Mouse (Mus musculus) lung, embryonic 15.5 days (tissue): Measurements from ENCODE around the gene Brms1. TPM values are rescaled to one million over a fixed set of nuclear protein-coding genes. Genes with fewer than 3 reads are reported as not detected.

Source experiments
- ATAC-seq: fragments of 200-750 bp; cut with Nextera tagmentation; 2 replicates; pipeline ENCODE4 v1.8.0; 2017; ENCODE audit warnings: moderate number of reproducible peaks, borderline replicate concordance; ENCODE audit not compliant: low FRiP score, low TSS enrichment; ENCODE audit errors: extremely low read depth
- H3K27ac ChIP-seq: fragments of 300-500 bp; sonication (generic); 2 replicates; pipeline ENCODE4 v1.5.1; 2015; ENCODE audit warnings: moderate library complexity, mild to moderate bottlenecking, inconsistent platforms
- H3K27me3 ChIP-seq: fragments of 300-500 bp; sonication (generic); 2 replicates; pipeline ENCODE4 v1.6.1; 2015; ENCODE audit warnings: inconsistent platforms
- H3K36me3 ChIP-seq: fragments of 300-500 bp; sonication (generic); 2 replicates; pipeline ENCODE4 v1.6.1; 2015; ENCODE audit warnings: inconsistent platforms
- H3K4me1 ChIP-seq: fragments of 300-500 bp; sonication (generic); 2 replicates; pipeline ENCODE4 v1.6.1; 2015; ENCODE audit warnings: inconsistent platforms
- H3K4me2 ChIP-seq: fragments of 300-500 bp; sonication (generic); 2 replicates; pipeline ENCODE4 v1.6.1; 2015; ENCODE audit warnings: inconsistent platforms, mild to moderate bottlenecking, moderate library complexity
- H3K4me3 ChIP-seq: fragments of 300-500 bp; sonication (generic); 2 replicates; pipeline ENCODE4 v1.5.1; 2015; ENCODE audit warnings: mild to moderate bottlenecking, inconsistent platforms
- H3K9ac ChIP-seq: fragments of 300-500 bp; sonication (generic); 2 replicates; pipeline ENCODE4 v1.6.1; 2015; ENCODE audit warnings: inconsistent platforms
- H3K9me3 ChIP-seq: fragments of 300-500 bp; sonication (generic); 2 replicates; pipeline ENCODE4 v1.6.1; 2016; ENCODE audit warnings: inconsistent platforms
- WGBS: fragments of 180-500 bp; shearing (Covaris S2); methylation state at CpG from one replicate; pipeline ENCODE4 v1.1.7; 2015; 5-methylcytosine and 5-hydroxymethylcytosine counted together
- polyA plus RNA-seq: library from polyadenylated mRNA; unstranded; fragments of >200 nt; fragmentation: Nextera tagmentation; extraction: Ambion mirVana; gene quantifications from 2 replicates; pipeline ENCODE4 v1.2.1, GENCODE M21; 2015

Brms1 gene
- polyA plus RNA-seq, 1 experiment from 2014 or later, result 51.4 TPM

DNA sequence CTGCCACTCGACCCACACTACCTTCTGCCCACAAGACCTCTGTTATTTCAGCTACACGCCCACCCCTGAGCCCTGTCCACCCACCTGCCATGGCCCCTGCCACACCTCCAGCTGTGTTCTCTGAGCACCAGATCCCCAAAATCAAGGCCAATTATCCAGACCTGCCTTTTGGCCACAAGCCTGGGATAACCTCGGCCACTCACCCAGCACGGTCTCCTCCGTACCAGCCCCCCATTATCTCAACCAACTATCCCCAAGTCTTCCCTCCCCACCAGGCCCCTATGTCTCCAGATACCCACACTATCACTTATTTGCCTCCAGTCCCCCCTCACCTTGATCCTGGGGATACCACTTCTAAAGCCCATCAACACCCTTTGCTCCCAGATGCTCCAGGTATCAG is 28.3 kb downstream of the Brms1 start:
- Histone ChIP-seq H3K4me3 (peak overlapping the region; percentile 62), H3K9me3 (no peaks in the 10 kb centered on the region), H3K9ac (peak overlapping the region; percentile 65), H3K4me2 (peak overlapping the region; percentile 87), H3K27ac (peak overlapping the region; percentile 56; the same call in 1 of the 2 replicates), H3K36me3 (no peaks in the 10 kb centered on the region), H3K4me1 (peaks cover 62% of the 10 kb centered on the region), H3K27me3 (peaks cover 50% of the 10 kb centered on the region)
- no peak for ATAC-seq
- WGBS, result 61% methylated on average over 5 of the region's 5 CpGs

DNA sequence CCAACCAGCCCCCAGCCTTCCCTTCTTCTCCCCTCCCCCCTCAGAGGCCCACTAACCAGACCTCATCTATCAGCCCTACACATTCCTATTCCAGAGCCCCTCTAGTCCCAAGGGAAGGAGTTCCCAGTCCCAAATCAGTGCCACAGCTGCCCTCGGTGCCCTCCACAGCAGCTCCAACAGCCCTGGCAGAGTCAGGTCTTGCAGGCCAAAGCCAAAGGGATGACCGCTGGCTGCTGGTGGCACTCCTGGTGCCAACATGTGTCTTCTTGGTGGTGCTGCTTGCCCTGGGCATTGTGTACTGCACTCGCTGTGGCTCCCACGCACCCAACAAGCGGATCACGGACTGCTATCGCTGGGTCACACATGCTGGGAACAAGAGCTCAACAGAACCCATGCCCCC is 28.8 kb downstream of the Brms1 start:
- Histone ChIP-seq H3K4me2 (peak overlapping the region; percentile 87), H3K9me3 (no peaks in the 10 kb centered on the region), H3K4me1 (peaks cover 62% of the 10 kb centered on the region), H3K27me3 (peaks cover 50% of the 10 kb centered on the region), H3K27ac (peak overlapping the region; percentile 56), H3K4me3 (peak overlapping the region; percentile 62), H3K36me3 (no peaks in the 10 kb centered on the region), H3K9ac (peak overlapping the region; percentile 65)
- 55% methylated on average over 7 of the region's 7 CpGs for WGBS
- no peak for ATAC-seq

DNA sequence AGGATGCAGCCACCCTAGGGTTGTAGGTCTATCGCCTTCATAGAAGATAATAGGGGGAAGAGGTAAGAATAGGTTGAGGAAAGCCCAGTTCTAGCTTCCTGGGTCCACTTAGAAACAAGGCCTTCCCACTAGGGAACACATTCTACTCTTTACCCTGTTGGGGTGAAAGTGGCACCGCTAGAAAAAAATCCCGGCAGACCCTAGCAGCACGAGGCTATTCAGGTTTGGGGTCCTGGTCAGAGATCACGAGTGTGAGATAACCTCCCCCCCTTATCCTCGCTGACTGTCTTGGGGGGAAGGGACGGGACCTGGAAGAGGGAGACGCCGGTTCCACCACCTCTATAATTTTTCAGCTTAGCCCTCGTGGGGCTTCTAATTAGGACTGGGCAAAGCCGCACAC is 29.9 kb downstream of the Brms1 start:
- peaks cover 50% of the 10 kb centered on the region for H3K27me3 ChIP-seq
- H3K4me1 ChIP-seq, result peaks cover 55% of the 10 kb centered on the region

DNA sequence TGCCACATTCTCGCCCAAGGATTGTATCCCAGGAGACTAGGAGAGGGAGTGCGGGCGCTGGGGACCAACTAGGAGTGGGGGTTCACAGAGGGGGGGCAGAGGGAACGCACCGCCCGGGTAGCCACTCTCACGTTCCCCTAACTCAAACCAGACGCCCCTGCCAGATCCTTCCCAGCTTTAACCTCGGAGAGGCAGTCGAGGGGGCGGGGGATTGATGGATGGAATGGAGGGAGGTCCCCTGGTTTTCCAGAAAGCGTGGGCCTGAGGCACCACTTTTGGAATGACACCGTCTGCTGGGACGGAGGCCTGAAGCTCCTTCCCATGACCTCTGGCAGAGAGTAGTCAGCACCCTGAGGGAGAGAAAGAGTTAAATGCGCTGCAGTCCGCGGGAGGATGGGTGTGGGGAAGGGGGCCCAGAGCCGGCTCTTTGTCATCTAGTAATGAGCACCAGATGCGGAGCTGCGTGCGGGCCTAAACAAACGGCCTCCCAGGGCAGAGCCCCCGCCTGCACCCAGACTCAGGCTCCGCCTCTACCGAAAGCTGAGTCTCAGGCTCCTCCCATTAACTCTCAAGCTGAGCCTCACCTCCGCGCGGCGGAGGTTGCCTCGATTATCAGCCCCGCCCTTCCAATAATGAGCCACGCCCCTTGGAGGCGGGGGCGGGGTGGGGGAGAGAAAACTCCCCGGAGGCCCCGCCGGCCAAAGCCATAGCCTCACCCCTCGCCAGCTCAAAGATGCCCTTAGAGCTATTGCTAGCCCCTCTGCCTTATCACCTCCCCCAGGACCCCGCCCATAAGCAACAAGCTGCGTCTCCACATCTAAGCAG is 30.6 kb downstream of the Brms1 start:
- under 1% methylated on average over 40 of the region's 40 CpGs for WGBS
- Histone ChIP-seq H3K4me3 (peak overlapping the region; percentile 62), H3K27me3 (peaks cover 49% of the 10 kb centered on the region), H3K9ac (peak overlapping the region; percentile 65), H3K27ac (peak overlapping the region; percentile 88), H3K4me1 (peaks cover 52% of the 10 kb centered on the region), H3K36me3 (no peaks in the 10 kb centered on the region), H3K9me3 (no peaks in the 10 kb centered on the region), H3K4me2 (peak overlapping the region; percentile 87)
- peak; percentile 80 for ATAC-seq

More for the DNA sequence above, 29.9 kb downstream of the Brms1 start:
- Histone ChIP-seq H3K9me3 (no peaks in the 10 kb centered on the region), H3K4me3 (peak overlapping the region; percentile 62), H3K27ac (peak overlapping the region; percentile 88), H3K4me2 (peak overlapping the region; percentile 87), H3K9ac (peak overlapping the region; percentile 65), H3K36me3 (no peaks in the 10 kb centered on the region)
- no peak for ATAC-seq
- WGBS, result 6% methylated on average over 11 of the region's 11 CpGs

DNA sequence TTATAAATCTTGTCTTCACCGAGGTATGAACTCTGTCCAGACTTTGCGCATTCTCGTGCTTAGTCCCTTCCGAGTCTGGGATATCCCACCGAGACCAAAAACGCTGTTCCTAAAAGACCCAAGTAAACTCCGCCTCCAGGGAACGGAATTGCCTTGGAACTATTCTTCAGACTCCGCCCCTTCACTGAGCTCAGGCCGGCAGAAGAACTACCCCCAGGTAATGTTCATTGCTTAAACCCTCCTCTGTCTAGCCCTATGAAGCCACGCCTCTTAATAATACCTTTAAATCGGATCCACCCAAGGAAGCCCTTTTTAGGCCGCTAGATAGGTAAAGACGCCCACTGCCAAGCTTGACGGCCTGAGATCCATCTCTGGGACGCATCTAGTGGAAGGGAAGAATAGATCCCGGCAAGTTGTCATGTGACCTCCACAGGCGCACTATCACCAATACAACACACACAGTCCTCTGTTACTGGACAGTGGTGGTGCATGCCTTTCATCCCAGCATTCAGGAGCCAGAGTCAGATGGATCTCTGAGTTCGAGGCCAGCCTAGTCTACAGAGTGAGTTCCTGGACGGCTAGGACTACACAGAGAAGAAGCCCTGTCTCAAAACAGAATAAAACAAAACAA is 31.4 kb downstream of the Brms1 start:
- Histone ChIP-seq H3K4me1 (peaks cover 44% of the 10 kb centered on the region), H3K9ac (0 out of 2 replicates have a peak overlapping the region, but pooled peaks have one; percentile 65), H3K9me3 (no peaks in the 10 kb centered on the region), H3K27ac (peak overlapping the region; percentile 88), H3K4me3 (peak overlapping the region; percentile 62), H3K27me3 (peaks cover 41% of the 10 kb centered on the region), H3K4me2 (peak overlapping the region; percentile 87), H3K36me3 (no peaks in the 10 kb centered on the region)
- WGBS, result 2% methylated on average over 20 of the region's 20 CpGs
- ATAC-seq, result peak; percentile 29

DNA sequence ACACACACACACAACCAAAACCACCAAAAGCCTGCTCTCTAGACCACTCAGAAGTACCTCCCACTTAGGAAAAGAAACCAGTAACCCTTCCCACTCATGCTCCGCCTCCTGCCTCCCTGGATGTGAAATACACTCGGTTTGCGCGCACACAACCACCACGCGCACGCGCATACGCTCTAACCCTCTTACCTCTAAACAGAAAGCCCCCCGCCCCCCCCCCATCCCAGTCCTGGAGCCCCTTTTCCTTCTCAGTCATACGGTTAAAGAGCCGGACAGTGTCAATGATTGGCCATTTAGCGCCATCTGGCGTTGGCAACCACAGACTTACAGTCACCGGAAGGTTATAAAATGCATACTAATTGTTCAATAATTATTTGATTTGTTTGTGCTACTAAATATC is 31.9 kb downstream of the Brms1 start:
- Histone ChIP-seq H3K4me2 (peak overlapping the region; percentile 87), H3K4me3 (peak overlapping the region; percentile 62), H3K36me3 (no peaks in the 10 kb centered on the region), H3K9me3 (no peaks in the 10 kb centered on the region), H3K9ac (no peak overlapping the region), H3K4me1 (peaks cover 40% of the 10 kb centered on the region), H3K27me3 (peaks cover 38% of the 10 kb centered on the region), H3K27ac (peak overlapping the region; percentile 88; the same call in 1 of the 2 replicates)
- WGBS, result 2% methylated on average over 15 of the region's 15 CpGs
- no peak for ATAC-seq

DNA sequence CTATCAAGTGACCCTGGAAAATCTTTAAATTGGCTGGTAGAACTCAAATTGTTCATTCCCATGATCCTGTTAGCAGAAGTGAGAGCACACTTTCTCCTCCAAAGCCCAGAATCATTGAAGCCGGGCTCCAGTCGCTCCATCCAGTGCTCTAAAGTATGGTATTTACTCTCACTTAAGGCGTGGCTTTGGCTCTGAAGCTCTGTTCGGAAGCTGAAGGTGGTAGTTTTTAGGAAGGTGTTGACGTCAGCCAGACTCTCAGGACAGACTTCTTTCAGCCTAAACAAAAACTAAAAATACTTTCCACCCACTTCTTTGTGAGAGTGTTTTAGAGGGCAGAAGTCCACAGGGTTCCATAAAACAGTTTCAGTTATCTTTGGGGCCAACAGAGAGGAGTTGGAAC is 32.4 kb downstream of the Brms1 start:
- Histone ChIP-seq H3K9me3 (no peaks in the 10 kb centered on the region), H3K9ac (0 out of 2 replicates have a peak overlapping the region, but pooled peaks have one; percentile 10), H3K4me3 (no peak overlapping the region), H3K27ac (no peak overlapping the region), H3K4me2 (0 out of 2 replicates have a peak overlapping the region, but pooled peaks have one; percentile 87), H3K4me1 (peaks cover 35% of the 10 kb centered on the region), H3K36me3 (no peaks in the 10 kb centered on the region), H3K27me3 (peaks cover 36% of the 10 kb centered on the region)
- no peak for ATAC-seq
- 33% methylated on average over 5 of the region's 5 CpGs for WGBS

DNA sequence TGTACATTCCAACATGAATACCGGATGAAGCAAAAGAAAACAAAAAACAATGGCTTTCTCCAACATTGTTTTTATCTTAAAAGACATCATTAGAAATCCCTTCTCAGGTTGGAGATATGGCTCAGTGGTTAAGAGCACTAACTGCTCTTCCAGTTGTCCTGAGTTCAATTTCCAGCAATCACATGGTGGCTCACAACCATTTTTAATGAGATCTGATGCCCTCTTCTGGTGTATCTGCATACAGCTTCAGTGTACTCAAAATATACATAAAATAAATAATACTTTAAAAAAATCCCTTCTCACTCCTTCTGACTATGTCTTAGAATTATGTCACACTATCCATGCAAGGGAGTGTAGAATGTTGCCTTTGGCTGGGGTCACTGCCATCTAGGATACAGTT is 38.1 kb downstream of the Brms1 start:
- Histone ChIP-seq H3K27me3 (peaks cover 49% of the 10 kb centered on the region), H3K4me2 (no peak overlapping the region), H3K4me3 (no peak overlapping the region), H3K27ac (no peak overlapping the region), H3K9ac (no peak overlapping the region), H3K4me1 (no peaks in the 10 kb centered on the region), H3K9me3 (no peaks in the 10 kb centered on the region), H3K36me3 (no peaks in the 10 kb centered on the region)
- WGBS, result 87% methylated on average over 1 of the region's 1 CpGs
- ATAC-seq, result no peak

DNA sequence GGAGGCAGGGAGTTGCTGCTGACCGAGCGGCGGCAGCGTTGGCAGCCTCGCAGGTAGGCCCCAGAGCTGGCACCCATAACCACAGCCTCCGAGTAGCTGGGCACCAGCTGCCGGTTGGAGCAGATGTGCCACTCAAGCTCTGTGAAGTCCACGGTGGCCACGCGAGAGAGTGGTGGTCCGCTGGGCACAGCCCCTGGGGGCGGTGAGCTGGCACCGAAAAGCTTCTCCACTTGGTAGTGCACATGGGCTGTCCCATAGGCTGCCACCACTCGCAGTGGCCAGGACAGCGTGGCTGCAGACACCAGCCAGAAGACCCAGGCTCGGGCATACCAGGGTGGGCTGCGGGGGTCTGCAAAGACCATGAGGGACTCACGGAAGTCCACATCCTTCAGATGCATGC is 40.9 kb downstream of the Brms1 start:
- Histone ChIP-seq H3K27me3 (peaks cover 72% of the 10 kb centered on the region), H3K27ac (no peak overlapping the region), H3K36me3 (no peaks in the 10 kb centered on the region), H3K4me3 (no peak overlapping the region), H3K4me2 (no peak overlapping the region), H3K9me3 (no peaks in the 10 kb centered on the region), H3K4me1 (peaks cover 10% of the 10 kb centered on the region; the same call in 1 of the 2 replicates), H3K9ac (no peak overlapping the region)
- no peak for ATAC-seq
- 57% methylated on average over 18 of the region's 18 CpGs for WGBS

DNA sequence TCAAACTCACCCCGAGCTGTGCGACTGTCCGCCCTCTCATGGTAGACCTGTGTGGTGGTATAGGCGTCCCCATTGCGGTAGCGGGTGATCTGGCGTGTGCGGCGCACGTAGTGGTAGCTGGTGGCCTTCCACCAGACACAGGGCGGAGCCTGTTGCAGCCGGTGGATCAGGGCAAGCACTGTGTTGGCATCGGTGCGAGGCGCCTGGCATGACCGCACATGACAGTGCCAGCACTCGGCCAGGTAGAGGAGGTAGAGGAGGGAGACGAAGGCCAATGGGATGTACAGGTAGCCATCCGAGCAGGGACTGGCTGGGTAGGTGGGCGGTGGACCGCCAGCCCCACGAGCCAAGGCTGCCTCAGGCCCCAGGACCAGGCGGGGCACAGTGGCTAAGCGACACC is 41.4 kb downstream of the Brms1 start:
- Histone ChIP-seq H3K9ac (no peak overlapping the region), H3K4me1 (peaks cover 15% of the 10 kb centered on the region), H3K4me2 (no peak overlapping the region), H3K27ac (no peak overlapping the region), H3K27me3 (peaks cover 72% of the 10 kb centered on the region), H3K4me3 (no peak overlapping the region), H3K9me3 (no peaks in the 10 kb centered on the region), H3K36me3 (no peaks in the 10 kb centered on the region)
- ATAC-seq, result no peak
- 58% methylated on average over 24 of the region's 24 CpGs for WGBS

DNA sequence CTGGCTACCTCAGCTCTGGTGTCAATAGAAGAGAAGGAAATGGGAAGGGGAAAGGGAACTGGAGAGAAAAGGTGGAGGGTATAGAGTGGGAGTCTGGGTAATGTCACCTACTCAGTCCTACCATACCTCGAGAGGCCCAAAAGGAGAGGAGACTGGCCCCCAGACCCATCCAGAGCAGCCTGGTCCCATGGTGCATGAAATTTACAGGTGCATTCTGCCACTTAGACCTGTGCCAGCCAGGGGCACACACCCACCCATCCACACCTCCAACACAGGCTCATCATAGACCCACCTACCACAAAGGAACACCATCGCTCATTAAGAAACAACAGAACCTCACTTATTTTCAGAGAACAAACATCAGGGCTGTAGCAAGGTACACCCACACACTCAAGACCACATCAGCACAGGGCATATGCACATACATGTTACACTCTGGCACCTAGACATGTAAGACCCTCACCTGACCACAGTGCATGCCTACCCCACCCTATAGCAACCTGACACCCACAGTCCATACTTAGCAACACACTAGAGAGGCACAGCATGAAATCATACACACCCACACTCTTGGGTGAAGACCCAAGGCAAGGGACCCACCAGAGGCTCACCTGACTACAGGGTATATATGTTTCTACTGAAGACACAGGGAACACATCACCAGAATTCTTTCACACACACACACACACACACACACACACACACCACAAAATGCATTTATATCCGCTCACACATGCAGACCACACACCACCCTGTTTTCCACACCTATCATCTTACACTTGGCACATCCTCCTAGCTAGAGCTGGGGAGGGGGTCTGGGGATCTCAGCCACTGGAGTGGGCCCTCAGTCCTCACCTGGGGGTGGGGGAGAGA is 43.0 kb downstream of the Brms1 start:
- peak overlapping the region; percentile 47; the same call in 1 of the 2 replicates for H3K4me3 ChIP-seq
- H3K36me3 ChIP-seq, result no peaks in the 10 kb centered on the region
- H3K9ac ChIP-seq, result no peak overlapping the region
- no peak overlapping the region for H3K4me2 ChIP-seq
- no peak overlapping the region for H3K27ac ChIP-seq
- peaks cover 70% of the 10 kb centered on the region for H3K27me3 ChIP-seq
- H3K9me3 ChIP-seq, result no peaks in the 10 kb centered on the region
- peaks cover 21% of the 10 kb centered on the region for H3K4me1 ChIP-seq
- no peak for ATAC-seq
- 57% methylated on average over 3 of the region's 3 CpGs for WGBS
